Mouse (Mus musculus) ovary, adult 18-20 months (tissue): ENCODE results near the gene Efl1.
"Not testable (repeated sequence)": the region's sequence is repeated elsewhere in the genome, so short reads cannot be mapped to it uniquely, and the experiment has no call there.

ENCODE experiments used
- DNase-seq: peaks from one replicate; pipeline ENCODE4 v3.0.0; 2022; ENCODE audit warnings: low spot score, mixed read lengths

The Efl1 gene

DNA sequence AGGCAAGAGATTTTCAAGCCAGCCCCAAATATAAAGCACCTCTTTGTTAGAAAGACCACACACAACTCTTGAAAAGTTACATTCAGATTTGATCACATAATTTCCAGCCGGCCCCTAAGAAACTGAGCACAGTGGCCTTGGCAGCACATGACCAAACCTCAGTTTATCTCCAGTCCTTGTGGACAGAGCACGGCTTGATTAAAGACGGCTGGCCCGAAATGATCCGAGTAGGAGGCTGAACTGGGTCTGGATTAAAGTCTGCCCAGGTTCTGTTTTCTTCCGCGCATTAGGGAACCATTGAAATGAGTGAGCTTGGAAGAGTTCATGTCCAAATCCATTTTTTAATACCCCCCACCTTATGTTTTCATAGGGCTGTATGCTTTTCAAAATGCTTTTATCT, 72.1 kb downstream of the Efl1 start:
- DNase-seq: no peak

DNA sequence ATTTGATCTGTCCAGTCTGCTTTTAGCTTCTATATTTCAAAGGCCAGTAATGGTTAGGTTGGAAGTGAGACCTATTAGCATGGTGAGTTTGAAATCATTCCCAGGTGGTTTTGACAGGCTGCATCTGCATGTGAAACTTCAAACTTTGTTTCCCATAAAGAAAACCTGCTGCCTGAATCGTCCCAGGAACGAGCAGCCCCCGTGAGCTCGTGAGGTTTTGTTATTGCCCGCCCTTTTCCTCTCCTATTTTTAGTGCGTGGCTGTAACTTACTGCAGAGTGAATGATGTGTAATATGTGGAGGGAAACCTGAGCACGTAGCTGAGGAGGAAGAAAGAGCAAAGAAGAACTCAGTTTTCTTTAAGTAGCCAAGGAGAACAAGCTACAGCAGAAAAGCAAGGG, 72.5 kb downstream of the Efl1 start:
- no peak for DNase-seq

DNA sequence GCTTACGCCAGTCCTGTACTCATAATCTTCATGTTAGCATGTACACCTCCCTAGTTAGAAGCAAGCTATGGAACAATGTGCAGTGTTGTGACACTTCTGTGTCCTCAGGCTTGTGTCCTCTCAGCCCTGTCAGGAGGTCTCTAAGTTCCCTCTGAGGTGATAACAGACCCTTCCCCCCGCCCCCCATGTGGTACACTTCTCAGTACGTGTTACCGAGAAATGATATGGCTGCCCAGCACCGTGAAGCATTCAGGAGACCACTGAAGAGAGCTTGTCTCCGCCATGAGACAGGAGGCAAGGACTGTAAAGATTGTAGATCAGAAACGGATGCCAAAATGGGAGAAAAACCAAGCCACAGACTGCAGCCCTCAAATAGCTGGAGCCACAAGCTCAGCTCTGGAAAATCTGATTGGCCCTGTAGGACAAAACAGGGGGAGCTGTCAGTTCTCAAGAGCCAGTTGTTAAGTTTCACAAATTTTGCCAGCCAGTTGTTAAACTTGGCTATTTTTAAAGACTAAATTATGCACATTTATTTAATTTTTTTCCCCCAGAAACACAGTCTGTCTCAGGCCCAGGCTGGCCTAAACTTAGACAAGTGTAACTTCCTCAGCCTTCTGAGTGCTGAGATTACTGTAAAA, 74.2 kb downstream of the Efl1 start:
- DNase-seq: no peak

DNA sequence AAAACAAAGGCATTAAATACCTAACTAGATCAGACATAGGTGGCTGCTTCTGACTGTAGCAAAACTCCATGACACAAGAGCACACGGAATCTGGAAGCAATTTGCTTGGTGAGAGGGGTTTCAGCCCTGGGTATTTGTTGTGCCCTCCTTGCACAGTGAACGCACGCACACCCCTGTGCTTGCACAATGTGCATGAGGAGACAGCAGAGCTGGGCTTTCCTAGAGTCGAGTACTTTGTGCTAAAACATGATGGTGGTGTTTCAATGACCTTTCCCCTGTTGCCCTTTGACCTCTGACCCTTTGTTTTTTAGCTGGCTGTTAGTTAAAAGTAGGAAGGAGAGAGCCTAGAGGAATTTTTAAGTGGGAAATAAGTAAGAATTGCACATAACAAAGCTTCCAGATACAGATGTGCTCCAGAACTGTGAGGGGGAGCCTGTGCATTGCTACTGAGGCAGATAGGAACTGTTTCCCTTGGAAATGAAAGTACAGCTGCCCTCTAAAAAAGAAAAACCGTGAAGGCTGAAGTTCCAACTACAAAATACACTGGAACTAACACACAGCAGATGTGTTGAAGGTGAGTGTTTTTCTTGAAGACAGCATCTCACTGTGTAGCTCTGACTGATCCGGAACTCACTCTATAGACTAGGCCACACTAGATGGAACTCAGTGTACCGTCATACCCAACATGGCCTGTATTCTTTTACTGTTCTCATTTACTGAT, 74.9 kb downstream of the Efl1 start:
- no peak for DNase-seq

DNA sequence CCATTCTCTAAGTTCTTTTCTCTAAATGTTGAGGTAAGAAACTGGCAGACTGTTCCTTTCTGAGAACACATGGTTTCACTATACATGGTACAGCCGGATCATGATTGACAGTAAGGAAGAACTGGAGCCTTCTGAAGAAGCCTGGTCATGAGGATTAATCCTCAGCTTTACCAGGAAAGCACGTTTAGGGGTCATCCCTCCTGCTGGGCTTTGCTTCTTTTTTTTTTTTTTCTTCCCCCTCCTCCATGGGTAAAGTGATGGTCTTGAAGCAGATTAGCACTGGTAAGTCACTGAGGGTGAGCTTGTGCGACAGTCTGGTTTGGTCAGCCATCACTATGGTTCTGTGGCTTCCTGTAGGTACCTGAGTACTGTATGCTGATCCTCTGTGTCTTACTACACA, 76.1 kb downstream of the Efl1 start:
- no peak for DNase-seq

DNA sequence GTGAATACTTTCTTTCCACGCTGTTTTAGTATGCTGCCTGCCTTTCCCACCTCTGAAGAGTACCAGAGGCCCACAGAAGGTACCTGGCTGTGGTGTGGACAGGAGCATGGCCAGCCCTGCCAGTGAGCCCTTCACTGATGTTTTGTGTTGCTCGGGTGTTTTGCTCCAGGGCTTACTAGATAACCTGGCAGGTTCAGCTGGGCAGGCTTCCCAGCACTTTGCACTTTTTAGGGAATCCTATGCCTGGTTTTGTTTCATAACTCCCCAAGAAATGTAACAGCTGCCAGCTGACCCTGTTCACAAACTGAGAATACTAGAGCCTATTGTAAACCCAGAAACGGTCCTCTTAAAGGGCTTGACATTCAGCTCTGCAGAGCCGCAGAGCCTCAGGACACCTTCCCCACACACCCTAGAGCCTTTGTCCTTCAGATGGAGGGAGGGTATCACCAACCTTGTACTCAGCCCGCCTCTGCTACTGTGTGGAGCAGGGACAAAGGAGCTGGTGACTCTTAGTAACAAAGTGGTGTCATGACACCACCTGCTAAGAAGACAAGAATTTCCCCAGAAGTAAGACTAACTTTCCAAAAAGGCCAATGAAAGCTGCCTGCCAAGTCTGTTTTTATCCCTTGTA, 76.7 kb downstream of the Efl1 start:
- no peak for DNase-seq

DNA sequence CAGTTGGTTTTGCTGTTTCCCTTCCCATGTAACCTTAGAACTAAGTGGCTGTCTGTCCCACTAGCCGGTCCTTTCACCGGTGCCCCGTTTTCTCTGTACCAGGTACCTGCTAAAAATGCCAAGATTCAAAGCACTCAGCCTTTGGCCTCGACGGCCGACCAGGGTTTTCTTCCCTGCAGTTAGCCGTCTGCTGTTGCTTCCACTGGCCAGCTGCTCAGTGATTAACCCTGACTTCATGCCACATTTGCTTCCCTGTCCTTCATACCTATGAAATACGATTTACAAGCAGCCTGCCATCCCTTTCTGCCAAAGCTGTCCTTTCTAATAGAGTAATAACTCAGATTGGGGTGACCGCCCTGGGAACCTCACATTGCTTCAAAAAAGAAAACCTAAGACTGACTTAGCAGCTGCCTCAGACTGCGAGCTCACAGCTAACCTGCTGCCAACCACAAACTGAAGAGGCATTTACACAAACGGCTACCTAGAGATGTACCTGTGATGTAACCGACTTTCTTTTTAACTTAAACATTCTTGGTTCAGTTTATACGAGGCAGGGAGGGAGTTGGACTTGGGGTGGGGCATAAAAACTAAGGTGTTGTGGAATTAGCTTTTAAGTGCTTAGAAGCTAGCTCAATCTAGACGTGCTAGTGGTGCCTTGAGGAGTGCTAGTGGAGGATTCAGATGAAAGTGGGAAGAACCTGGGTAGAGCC, 77.5 kb downstream of the Efl1 start:
- no peak for DNase-seq

DNA sequence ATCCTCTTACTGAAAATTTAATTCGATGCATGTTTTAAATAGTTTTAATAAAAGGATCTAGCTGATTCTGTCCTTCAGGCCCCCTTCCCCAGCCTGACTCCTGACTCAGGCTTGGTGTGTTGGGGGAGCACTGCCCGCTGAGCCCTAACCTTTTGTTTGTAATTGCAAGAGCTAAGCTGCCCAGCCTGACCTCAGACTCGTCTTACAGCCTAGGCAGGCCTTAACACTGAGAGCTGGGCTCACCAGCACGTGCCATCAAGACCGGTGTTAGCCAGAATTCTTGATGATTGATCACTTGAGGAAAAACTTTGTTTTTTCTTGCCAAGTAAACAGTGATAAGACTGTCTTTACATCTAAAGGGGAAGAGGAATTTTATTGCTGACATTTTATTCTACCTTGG, 78.7 kb downstream of the Efl1 start:
- no peak for DNase-seq

DNA sequence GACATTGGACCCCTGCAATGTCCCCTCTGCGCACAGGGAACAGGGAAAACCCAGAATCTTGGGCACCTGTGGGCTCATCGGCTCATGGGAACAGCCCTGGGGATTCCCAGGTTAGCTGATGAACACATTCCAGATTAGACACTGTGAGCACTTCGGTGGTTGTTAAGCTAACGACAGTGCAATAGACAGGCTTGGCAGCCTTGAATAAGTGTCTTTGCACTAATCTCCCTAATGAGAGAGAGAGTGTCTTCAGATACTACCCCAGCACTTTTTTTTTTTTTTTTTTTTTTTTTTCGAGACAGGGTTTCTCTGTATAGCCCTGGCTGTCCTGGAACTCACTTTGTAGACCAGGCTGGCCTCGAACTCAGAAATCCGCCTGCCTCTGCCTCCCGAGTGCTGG, 80.6 kb downstream of the Efl1 start:
- DNase-seq: not testable (repeated sequence)

DNA sequence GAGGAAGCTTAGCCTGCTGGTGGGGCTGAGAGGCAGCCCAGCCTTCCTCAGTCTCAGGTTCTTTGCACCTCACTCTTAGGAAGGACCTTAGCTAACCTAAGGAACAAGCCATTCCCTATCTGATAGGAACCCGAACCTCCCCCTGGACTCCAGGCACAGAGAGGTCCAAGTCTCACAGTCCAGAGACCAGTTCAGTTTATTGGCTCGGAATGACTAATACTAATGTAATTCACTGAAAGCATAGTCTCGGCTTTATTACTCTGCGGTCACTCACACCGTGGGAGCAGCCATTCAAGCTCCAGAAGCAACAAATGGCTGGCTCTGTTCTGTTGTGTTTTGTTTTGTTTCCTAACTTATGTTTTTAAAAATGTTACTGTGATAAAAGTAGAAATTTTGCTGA, 84.7 kb downstream of the Efl1 start:
- DNase-seq: no peak

DNA sequence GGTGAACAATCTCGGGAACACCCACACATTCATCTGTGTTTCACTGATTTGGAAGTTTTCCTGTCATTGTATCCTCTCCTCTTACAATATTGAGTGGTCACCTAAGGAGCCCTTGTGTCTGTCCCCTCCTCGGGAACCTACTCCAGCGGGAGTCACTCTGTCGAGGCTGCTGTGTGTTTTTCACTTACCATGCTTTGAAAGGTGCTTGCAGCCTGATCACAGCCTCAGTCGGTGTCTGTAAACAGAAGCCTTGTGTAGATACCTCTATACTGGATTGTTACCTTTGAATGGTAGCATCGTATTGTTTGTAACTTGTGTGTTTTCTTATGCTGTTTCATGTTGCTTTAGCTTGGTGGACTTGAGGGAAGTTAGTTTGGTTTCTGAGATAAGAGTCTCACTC, 85.6 kb downstream of the Efl1 start:
- DNase-seq: no peak

DNA sequence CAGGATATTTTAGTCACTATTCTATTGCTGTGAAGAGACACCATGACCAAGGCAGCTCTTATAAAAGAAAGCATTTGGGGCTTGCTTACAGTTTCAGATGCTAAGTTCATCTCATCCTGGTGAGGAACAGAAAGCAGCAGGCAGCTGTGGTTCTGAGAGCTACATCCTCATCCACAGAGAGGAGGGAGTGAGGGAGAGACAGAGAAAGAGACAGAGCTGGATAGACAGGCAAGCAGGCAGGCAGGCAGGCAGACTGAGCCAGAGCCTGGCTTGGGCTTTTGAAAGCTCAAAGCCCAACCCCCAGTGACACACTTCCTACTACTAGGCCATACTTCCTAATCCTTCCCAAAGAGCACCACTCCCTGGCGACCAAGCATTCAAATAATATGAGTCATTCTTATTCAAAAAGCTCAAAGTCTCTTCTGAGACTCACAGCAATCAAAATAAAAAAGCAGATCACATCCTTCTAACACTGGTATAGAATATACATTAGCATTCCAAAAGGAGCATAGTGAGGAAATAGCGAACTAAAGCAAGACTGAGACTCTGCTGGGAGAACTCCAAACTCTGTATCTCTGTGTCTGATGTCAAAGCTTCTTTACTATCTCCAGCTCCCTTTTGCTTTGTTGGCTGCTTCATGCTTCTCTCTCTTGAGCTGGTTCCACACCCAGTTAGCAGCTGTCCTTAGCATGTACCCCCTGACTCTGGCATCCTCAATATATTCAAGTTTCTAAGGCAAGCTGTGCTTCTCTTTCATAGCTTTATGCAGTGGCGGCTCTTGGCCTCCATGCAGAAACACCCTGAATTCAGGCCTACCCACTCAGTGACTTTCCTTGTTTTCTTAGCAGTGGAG, 86.6 kb downstream of the Efl1 start:
- no peak for DNase-seq

DNA sequence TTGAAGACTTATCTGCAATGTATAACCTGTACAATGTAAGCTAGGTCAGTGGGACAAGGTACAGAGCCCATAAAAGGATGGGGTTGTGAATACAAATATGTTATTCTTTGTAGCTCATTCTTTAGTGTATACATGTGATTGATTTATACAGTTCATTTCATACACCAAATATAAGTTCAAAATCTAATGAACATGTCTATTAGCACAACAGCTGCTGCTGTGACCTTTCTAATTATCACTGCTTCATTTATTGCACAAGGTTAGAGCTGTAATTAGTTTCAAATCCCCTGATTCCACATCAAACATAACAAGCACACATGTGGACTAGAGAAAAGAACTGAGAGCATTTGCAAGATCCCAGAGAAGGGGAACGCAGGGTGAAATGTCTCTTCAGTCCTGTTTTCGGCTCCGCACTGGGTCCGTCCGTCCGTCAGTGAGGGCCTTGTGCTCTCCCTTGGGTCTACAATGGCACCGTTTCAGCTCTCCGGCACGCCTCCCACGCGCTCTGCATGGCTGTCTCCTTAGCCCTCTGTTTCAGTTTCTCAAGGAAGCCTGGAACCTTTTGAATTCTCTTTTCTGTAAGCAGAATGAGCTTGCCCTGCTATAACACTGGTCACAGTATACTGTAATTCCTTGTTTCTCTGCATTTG, 94.8 kb downstream of the Efl1 start:
- no peak for DNase-seq

DNA sequence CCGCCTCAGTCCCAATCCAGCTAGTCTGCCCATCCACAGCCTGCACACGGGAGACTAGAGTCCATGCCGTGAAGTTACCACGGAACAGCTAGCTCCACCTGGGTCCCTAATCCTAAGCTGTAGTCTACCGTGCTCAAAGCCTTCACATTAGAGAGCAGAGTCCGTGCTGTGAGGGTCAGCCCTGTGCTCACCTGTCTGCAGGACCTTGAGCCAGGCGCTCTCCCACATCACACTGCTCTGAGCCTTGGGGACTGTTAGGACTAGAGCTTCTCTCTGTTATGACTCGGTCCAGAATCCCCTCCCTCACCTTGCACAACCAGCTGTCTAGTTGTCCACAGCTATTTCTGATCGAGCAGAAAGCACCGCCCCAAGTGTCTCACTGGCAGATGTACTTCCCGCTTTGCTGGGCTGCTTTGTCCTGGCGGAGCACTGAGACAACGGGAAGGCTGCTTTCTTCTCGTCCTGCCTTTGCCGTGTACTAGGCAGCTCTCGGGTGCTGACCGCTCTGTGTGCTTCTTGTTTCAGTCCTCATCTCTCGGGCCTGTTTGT, 95.8 kb downstream of the Efl1 start:
- no peak for DNase-seq

DNA sequence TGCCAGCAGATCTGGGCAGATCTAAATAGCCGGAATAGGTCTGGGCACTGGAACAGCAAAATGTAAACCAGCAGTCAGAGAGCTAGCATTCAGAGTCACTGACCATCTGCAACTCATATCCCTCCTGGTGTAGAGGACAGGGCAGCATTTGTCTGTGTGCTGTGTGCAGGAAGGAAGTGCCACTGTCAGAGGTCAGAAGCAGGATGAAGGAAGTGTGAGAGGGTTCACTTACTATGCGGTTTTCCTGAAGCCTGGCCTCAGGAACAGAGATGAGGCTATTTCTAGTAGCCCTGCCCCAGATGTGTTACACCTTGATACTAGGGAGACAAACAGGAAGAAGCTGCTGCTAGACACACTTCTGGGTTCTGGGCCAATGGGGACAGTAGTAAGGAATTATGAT, 100.4 kb downstream of the Efl1 start:
- no peak for DNase-seq

DNA sequence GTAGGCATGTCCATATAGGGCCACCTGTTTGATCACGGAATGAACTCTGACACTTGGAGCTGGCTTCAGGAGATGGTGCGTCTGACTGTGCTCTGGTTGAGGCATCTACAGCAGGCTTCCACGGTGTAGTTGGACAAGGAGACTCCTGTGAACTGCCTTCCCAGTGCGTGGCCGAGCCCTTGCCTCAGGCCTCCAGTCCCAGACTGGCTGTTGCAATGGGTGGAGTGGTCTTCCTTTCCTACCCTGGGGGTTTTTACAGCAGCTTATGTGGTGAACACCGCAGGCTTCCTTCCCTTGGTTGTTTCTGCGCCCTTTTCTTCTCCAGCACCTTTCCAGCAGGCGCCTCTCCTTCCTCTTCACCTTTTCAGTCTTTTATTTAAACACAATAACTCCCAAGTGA, 100.8 kb downstream of the Efl1 start:
- DNase-seq: no peak

DNA sequence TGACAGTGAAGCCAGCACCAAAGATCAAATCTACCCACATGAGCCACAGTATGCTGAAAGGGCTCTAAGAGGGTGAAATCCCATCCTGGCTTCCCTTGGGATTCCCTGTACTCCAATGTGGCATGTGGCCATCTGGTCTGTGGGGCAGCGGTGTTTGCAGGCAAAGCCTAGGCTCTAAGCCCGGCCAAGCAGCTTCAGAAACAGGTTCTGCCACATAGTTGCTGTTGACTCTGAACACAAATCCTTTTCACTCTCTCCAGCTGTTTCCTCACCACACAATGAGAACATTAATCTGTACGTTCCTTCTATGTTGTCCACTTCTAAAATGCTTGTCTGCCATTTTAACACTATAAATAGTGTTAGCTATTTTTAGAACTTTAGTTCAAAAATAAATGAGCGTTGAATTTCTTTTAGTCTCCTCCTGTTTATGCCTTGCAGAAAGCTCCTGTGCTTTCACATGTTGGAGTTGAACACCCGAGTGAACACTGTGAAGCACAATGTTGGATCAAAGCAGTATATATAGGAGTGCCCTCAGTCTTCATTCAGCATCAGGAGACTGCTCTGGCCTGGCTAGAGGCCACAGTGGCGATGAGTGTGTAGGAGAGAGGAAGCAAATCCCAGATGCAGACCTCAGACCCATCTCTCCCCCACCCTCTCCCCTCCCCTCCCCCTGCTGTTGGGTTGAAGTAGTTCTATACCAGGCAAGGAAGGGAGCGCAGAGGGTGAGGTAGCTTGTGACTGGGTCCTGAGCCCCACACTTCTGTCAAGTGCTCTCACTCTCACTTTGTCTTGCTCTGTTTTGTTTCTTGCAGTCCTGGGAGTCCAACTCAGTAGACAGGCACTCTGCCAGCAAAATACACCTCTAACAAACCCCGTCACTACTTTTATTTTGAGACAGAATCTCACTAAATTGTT, 104.0 kb downstream of the Efl1 start:
- no peak for DNase-seq

DNA sequence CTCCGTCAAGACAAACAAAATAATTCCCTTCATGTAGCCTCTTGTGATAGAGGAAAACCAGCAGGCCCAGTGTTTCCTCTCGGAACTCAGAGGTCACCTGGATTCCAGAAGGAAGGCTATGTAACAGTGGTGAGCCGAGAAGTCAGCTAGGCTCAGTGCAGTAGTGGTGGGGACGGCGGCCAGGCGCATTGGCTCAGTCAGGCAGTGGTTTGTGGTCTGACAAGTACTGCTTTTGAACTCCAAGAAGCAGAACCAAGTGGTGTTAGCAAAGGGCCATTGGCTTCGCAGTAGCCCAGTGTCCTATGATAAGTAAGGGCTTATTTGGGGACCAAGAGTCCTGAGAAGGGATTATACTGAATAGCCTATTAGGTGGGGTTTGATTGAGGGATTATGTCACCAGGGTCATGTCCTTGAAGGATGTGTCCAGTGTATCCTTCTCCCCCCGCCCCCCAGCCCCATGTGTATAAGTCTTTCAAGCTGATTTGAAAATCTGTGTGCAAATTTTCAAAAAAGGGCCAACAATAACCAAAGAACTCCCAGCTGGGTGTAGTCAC, 107.3 kb downstream of the Efl1 start:
- no peak for DNase-seq

DNA sequence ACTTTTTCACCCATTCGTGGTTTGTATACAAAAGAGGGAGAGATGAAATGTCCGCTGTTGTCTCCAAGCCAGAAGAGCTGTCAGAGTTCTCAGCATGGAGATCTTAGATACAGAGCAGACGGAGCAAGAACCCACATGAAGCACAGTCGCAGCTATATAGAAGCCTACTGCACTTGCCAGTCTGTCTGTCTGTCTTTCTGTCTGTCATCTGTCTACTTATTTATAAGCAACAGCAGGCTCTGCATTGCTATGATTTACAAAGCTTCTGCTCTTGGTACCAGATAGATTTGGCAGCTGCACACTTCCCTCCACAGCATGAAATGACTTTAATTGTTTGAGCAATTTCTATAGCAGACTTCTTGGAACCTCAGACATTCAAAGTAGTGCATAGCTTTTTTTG, 110.1 kb downstream of the Efl1 start:
- DNase-seq: no peak

DNA sequence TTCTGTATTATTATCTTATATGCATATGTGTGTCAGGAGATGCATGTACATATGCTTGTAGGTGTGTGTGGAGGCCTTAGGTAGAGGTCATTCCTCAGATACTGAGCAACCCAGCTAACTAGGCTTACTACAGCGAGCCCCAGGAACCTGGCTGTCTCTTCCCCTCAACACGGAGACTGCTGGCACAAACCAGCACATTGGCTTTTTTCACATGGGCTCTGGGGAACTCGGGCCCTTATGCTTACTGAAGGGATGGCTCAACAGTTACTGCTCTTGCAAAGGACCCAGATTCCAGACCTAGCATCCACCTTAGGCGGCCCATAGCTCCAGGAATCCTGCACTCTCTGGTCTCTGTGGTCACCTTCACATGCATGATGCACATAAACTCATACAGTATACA, 110.7 kb downstream of the Efl1 start:
- no peak for DNase-seq
